Mouse (Mus musculus): ENCODE results near the gene Grb7. TPM values are rescaled to one million over a fixed set of nuclear protein-coding genes. Genes with fewer than 3 reads are reported as not detected.
A peak's percentile ranks its signal among the peaks of the same experiment; 100 is the strongest.

The Grb7 gene
- total and polyA plus RNA-seq, 3 experiments: not detected

DNA sequence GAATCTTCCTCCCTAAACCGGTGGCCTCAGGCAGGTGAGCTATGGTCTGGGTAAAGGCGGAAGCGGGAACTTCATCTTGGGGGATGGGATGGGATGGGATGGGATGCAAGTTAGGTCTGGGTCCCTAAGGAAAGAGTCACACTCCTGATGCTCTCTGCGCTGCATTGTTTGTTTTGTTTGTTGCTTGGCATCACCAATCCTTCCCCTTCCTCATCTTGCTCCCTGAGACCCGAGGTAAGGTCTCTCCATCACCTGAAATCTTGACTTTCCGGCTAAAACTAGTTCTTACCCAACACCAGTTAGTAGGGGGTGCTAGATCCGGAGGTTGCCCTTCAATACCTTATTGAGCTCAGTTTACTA lies 1.3 kb downstream of the Grb7 start:
- ATAC-seq (ENCODE audit: extremely low read depth, insufficient number of reproducible peaks, low FRiP score, poor library complexity, severe bottlenecking) (no peak), DNase-seq (ENCODE audit: low spot score) (no peak)
- TF ChIP-seq POLR2AphosphoS5 (IDR thresholded peaks at IDR 0.05; ENCODE audit: insufficient replicate concordance, low read depth, low read length): no peak
- TF ChIP-seq CTCF (IDR thresholded peaks at IDR 0.05; ENCODE audit: low read depth, low read length): no peak
- TF ChIP-seq GATA2 (IDR thresholded peaks at IDR 0.05; ENCODE audit: borderline replicate concordance, low read depth, low read length): no peak
- no peak for TF ChIP-seq GATA1 (IDR thresholded peaks at IDR 0.05; ENCODE audit: borderline replicate concordance, low read length)
- TF ChIP-seq TAL1 (conservative IDR thresholded peaks at IDR 0.05; ENCODE audit: low read depth, low read length): no peak
- peaks cover 67% of the 10 kb centered on the region for H3K27me3 ChIP-seq (ENCODE audit: insufficient read depth, low read length)
- H3K36me3 ChIP-seq (replicated peaks): no peaks in the 10 kb centered on the region
- H3K4me3 ChIP-seq (ENCODE audit: low read depth, low read length): no peak overlapping the region
- H3K9me3 ChIP-seq (replicated peaks): no peaks in the 10 kb centered on the region
- peaks cover 9% of the 10 kb centered on the region for H3K4me1 ChIP-seq (ENCODE audit: insufficient read depth, low read depth, low read length)

DNA sequence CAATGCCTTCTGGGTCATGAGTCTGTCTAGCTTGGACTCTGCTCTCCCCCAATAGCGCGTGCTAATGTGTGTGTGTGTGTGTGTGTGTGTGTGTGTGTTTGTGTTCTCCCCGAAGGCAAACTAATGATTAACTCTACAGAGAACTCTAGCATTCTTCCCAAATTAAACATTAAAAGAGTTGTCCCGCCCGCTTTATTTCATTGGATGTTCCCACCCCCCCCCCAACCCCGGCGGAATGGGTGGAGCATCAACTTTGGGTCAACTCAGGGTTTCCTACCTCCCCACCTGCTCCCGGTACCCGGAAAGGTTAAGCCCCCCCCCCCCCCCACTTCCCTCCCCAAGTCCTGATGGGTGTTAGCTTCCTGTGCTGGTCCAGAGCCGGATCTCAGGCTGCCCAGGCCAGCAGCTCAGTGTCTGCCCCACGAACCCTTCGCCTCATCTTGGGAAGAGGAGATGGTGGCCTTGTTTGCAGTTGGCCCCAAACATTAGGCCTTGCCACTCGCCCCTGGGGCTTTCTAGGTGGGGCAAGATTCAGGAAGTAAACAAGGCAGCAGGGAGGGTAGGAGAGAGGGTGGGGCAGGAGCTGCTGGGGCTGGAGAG lies 2.1 kb downstream of the Grb7 start:
- peak; percentile 21 for DNase-seq (ENCODE audit: low spot score)
- H3K4me1 ChIP-seq (ENCODE audit: insufficient read depth, low read depth, low read length): peaks cover 9% of the 10 kb centered on the region
- ATAC-seq (ENCODE audit: extremely low read depth, insufficient number of reproducible peaks, low FRiP score, poor library complexity, severe bottlenecking): no peak
- H3K9me3 ChIP-seq (replicated peaks): no peaks in the 10 kb centered on the region
- TF ChIP-seq GATA2 (IDR thresholded peaks at IDR 0.05; ENCODE audit: borderline replicate concordance, low read depth, low read length): no peak
- TF ChIP-seq CTCF (IDR thresholded peaks at IDR 0.05; ENCODE audit: low read depth, low read length): no peak
- TF ChIP-seq GATA1 (IDR thresholded peaks at IDR 0.05; ENCODE audit: borderline replicate concordance, low read length): no peak
- H3K27me3 ChIP-seq (ENCODE audit: insufficient read depth, low read length): peaks cover 73% of the 10 kb centered on the region
- no peak overlapping the region; the same call in 1 of the 2 replicates for H3K4me3 ChIP-seq (ENCODE audit: low read depth, low read length)
- no peaks in the 10 kb centered on the region for H3K36me3 ChIP-seq (replicated peaks)

DNA sequence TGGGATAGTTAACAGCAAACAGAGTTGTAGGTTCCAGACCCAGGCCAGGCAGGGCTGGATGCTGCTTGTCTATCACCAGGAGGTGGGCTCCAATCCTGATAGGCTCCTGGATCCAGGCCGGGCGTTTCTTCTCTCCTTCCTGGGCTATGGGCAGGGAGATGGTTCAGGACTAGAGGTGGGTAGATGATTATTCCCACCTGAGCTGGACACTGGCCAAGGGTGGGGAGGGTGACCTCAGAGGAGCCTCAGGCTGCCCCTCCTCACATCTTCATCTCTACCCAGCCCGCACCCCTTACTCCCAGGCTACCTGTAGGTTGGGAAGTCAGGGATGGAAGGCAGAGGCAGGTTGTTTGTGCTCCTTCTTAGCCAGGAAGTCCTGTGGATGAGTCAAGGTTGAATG lies 3.2 kb downstream of the Grb7 start:
- no peak overlapping the region for H3K4me3 ChIP-seq (ENCODE audit: low read depth, low read length)
- H3K27me3 ChIP-seq (ENCODE audit: insufficient read depth, low read length): peaks cover 83% of the 10 kb centered on the region
- no peaks in the 10 kb centered on the region for H3K9me3 ChIP-seq (replicated peaks)
- TF ChIP-seq GATA1 (IDR thresholded peaks at IDR 0.05; ENCODE audit: borderline replicate concordance, low read length): no peak
- TF ChIP-seq CTCF (IDR thresholded peaks at IDR 0.05; ENCODE audit: low read depth, low read length): no peak
- no peak for TF ChIP-seq GATA2 (IDR thresholded peaks at IDR 0.05; ENCODE audit: borderline replicate concordance, low read depth, low read length)
- no peak for TF ChIP-seq POLR2AphosphoS5 (IDR thresholded peaks at IDR 0.05; ENCODE audit: insufficient replicate concordance, low read depth, low read length)
- TF ChIP-seq TAL1 (conservative IDR thresholded peaks at IDR 0.05; ENCODE audit: low read depth, low read length): no peak
- peaks cover 9% of the 10 kb centered on the region for H3K4me1 ChIP-seq (ENCODE audit: insufficient read depth, low read depth, low read length)
- DNase-seq (ENCODE audit: low spot score) (no peak), ATAC-seq (ENCODE audit: extremely low read depth, insufficient number of reproducible peaks, low FRiP score, poor library complexity, severe bottlenecking) (no peak)
- no peaks in the 10 kb centered on the region for H3K36me3 ChIP-seq (replicated peaks)

DNA sequence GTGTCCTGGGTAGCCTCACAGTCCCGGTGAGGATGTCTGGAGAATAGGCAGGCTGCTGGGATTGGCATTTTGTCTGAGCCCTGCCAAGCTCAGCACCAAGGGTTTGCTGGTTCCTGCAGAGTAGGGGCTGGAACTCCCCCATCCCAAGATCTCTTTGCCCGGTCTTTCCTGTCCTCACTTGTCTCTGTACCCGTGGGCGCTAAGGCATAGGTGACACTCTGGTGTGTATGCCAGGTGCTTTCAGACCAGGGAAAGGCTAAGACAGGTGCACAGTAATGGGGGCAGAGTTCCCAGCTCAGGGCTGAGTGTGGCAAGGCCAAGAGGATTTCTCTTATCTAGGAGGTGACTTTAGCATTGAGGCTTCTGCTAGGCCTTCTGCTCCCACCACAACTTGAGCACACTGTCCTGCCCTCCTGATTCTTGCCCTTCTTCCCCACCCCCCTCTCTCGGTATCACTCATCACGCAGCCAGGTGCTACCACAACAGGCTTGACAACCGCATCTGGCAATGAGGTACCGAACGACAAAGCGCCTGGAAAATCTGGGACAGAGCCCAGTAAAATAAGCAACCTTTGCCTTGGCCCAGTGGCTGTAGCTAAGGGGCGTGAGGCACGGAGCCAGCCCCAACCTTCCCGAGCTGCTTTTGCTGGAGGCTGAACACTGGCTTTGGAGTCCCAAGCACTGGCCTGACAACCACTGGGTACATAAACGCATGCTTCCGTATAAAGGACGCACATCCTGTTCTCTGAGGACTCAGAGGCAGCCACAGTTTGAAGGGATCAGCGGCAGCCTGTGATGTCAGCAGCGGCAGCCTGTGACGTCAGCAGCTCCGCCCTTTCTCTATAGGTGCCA lies 4.0 kb downstream of the Grb7 start:
- no peaks in the 10 kb centered on the region for H3K36me3 ChIP-seq (replicated peaks)
- no peak overlapping the region for H3K4me3 ChIP-seq (ENCODE audit: low read depth, low read length)
- TF ChIP-seq CTCF (IDR thresholded peaks at IDR 0.05; ENCODE audit: low read depth, low read length) (no peak), GATA2 (IDR thresholded peaks at IDR 0.05; ENCODE audit: borderline replicate concordance, low read depth, low read length) (no peak), TAL1 (conservative IDR thresholded peaks at IDR 0.05; ENCODE audit: low read depth, low read length) (no peak), GATA1 (IDR thresholded peaks at IDR 0.05; ENCODE audit: borderline replicate concordance, low read length) (no peak), POLR2AphosphoS5 (IDR thresholded peaks at IDR 0.05; ENCODE audit: insufficient replicate concordance, low read depth, low read length) (no peak)
- H3K9me3 ChIP-seq (replicated peaks): no peaks in the 10 kb centered on the region
- H3K4me1 ChIP-seq (ENCODE audit: insufficient read depth, low read depth, low read length): peaks cover 9% of the 10 kb centered on the region
- H3K27me3 ChIP-seq (ENCODE audit: insufficient read depth, low read length): peaks cover 84% of the 10 kb centered on the region
- ATAC-seq (ENCODE audit: extremely low read depth, insufficient number of reproducible peaks, low FRiP score, poor library complexity, severe bottlenecking): no peak
- DNase-seq (ENCODE audit: low spot score): no peak

DNA sequence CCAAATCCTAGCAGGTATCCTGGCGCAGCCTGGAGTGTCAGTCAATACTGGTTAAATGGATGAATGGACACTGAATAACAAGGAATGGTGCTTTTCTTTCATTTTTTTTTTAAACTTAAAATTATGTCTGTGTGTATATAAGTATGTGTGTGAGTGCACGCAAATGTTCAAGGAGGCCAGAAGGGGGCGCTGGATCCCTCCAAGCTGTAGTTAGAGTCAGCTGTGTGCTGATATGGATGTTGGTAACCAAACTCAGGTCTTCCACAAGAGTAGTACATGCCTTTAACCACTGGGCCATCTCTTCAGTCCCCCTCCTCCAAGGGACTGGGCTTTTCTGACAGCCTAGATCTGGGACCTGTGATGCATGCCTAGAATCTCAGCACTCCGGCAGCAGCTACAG lies 9.3 kb downstream of the Grb7 start:
- Histone ChIP-seq H3K36me3 (replicated peaks) (no peaks in the 10 kb centered on the region), H3K4me1 (ENCODE audit: insufficient read depth, low read depth, low read length) (peaks cover 26% of the 10 kb centered on the region), H3K9me3 (replicated peaks) (no peaks in the 10 kb centered on the region; the same call in 1 of the 2 replicates), H3K4me3 (ENCODE audit: low read depth, low read length) (no peak overlapping the region), H3K27me3 (ENCODE audit: insufficient read depth, low read length) (peaks cover 66% of the 10 kb centered on the region)
- ATAC-seq (ENCODE audit: extremely low read depth, insufficient number of reproducible peaks, low FRiP score, poor library complexity, severe bottlenecking) (no peak), DNase-seq (ENCODE audit: low spot score) (no peak)
- TF ChIP-seq POLR2AphosphoS5 (IDR thresholded peaks at IDR 0.05; ENCODE audit: insufficient replicate concordance, low read depth, low read length) (no peak), TAL1 (conservative IDR thresholded peaks at IDR 0.05; ENCODE audit: low read depth, low read length) (no peak), GATA2 (IDR thresholded peaks at IDR 0.05; ENCODE audit: borderline replicate concordance, low read depth, low read length) (no peak), CTCF (IDR thresholded peaks at IDR 0.05; ENCODE audit: low read depth, low read length) (no peak)

DNA sequence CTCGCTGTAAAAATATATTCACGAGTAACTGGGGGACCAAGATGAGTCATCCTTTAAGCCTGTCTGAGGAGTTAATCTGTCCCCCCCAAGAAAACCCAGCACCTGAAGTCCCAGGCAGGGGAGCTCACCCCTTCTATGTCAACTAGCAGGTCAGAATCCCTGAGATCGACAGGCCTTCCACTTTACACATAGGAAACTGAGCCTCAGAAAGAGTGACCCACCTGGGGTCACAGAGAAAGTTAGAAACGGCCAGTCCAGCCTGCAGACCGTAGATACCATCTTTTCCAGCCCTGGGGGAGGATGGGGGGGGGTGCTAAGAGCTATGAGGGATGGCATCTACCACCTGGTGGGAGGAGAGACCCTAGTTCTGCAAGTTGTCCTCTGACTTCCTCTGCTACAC lies 10.4 kb downstream of the Grb7 start:
- no peak overlapping the region; the same call in 1 of the 2 replicates for H3K4me3 ChIP-seq (ENCODE audit: low read depth, low read length)
- H3K4me1 ChIP-seq (ENCODE audit: insufficient read depth, low read depth, low read length): peaks cover 26% of the 10 kb centered on the region
- H3K9me3 ChIP-seq (replicated peaks): no peaks in the 10 kb centered on the region; the same call in 1 of the 2 replicates
- H3K27me3 ChIP-seq (ENCODE audit: insufficient read depth, low read length): peaks cover 59% of the 10 kb centered on the region
- DNase-seq (ENCODE audit: low spot score): no peak
- TF ChIP-seq POLR2AphosphoS5 (IDR thresholded peaks at IDR 0.05; ENCODE audit: insufficient replicate concordance, low read depth, low read length) (no peak), GATA2 (IDR thresholded peaks at IDR 0.05; ENCODE audit: borderline replicate concordance, low read depth, low read length) (no peak), GATA1 (IDR thresholded peaks at IDR 0.05; ENCODE audit: borderline replicate concordance, low read length) (no peak), CTCF (IDR thresholded peaks at IDR 0.05; ENCODE audit: low read depth, low read length) (no peak), TAL1 (conservative IDR thresholded peaks at IDR 0.05; ENCODE audit: low read depth, low read length) (no peak)
- no peaks in the 10 kb centered on the region for H3K36me3 ChIP-seq (replicated peaks)
- no peak for ATAC-seq (ENCODE audit: extremely low read depth, insufficient number of reproducible peaks, low FRiP score, poor library complexity, severe bottlenecking)
